Mouse (Mus musculus) myocyte (in vitro differentiated cells): ENCODE measurements around the gene Mical3. TPM values are rescaled to one million over a fixed set of nuclear protein-coding genes. Genes with fewer than 3 reads are reported as not detected.

ENCODE experiments used
- H3K27me3 ChIP-seq: one replicate; pipeline ENCODE4 v1.6.1; 2011; ENCODE audit not compliant: control insufficient read depth, insufficient read depth, insufficient read length
- H3K36me3 ChIP-seq: one replicate; pipeline ENCODE4 v1.6.1; 2011; ENCODE audit not compliant: control insufficient read depth, insufficient read depth
- H3K4me2 ChIP-seq: one replicate; pipeline ENCODE4 v1.6.1; 2011; ENCODE audit warnings: low read depth, control low read depth
- H3K4me3 ChIP-seq: one replicate; pipeline ENCODE4 v1.5.1; 2011; ENCODE audit warnings: mild to moderate bottlenecking, control low read depth, moderate library complexity
- H3K79me2 ChIP-seq: one replicate; pipeline ENCODE4 v1.6.1; 2011; ENCODE audit not compliant: control insufficient read depth, insufficient read depth
- H3ac ChIP-seq: one replicate; pipeline ENCODE4 v1.6.1; 2011; ENCODE audit not compliant: control insufficient read depth, insufficient read length
- CEBPB ChIP-seq: IDR thresholded peaks from 2 replicates; pipeline ENCODE4 v1.6.1; 2011; ENCODE audit warnings: mild to moderate bottlenecking, moderate library complexity; ENCODE audit not compliant: poor library complexity, insufficient read depth, severe bottlenecking
- E2F4 ChIP-seq: IDR thresholded peaks from one replicate; pipeline ENCODE4 v1.6.1; 2011; ENCODE audit warnings: mild to moderate bottlenecking, control low read depth, moderate library complexity; ENCODE audit not compliant: insufficient read depth
- MAX ChIP-seq: IDR thresholded peaks from one replicate; pipeline ENCODE4 v1.6.1; 2011; ENCODE audit warnings: low read depth, mild to moderate bottlenecking, control low read depth
- MYOD1 ChIP-seq, 3 experiments: IDR thresholded peaks; one replicate each; pipeline ENCODE4 v1.6.1; 2011; ENCODE audit warnings: control low read depth in 2 of 3, low read depth in 2 of 3, mild to moderate bottlenecking in 2 of 3, moderate library complexity in 1 of 3; ENCODE audit not compliant: insufficient read length in 2 of 3, control insufficient read depth in 1 of 3
- MYOG ChIP-seq, 3 experiments: IDR thresholded peaks; one replicate each; pipeline ENCODE4 v1.6.1; 2011; ENCODE audit warnings: control low read depth in 2 of 3, low read depth in 2 of 3, mild to moderate bottlenecking in 2 of 3; ENCODE audit not compliant: insufficient read length in 2 of 3, control insufficient read depth in 1 of 3, insufficient read depth in 1 of 3
- POLR2A ChIP-seq: IDR thresholded peaks from one replicate; pipeline ENCODE4 v1.6.1; 2011; ENCODE audit warnings: low read depth, mild to moderate bottlenecking, control low read depth, moderate library complexity; ENCODE audit not compliant: insufficient read length
- POLR2AphosphoS2 ChIP-seq: IDR thresholded peaks from one replicate; pipeline ENCODE4 v1.6.1; 2011; ENCODE audit warnings: low read depth, control low read depth; ENCODE audit not compliant: insufficient read length
- REST ChIP-seq: IDR thresholded peaks from one replicate; pipeline ENCODE4 v1.6.1; 2011; ENCODE audit warnings: mild to moderate bottlenecking, control low read depth, moderate library complexity; ENCODE audit not compliant: insufficient read depth, insufficient read length
- SRF ChIP-seq: IDR thresholded peaks from one replicate; pipeline ENCODE4 v1.6.1; 2011; ENCODE audit warnings: low read depth; ENCODE audit not compliant: control insufficient read depth, insufficient read length
- TCF12 ChIP-seq: IDR thresholded peaks from one replicate; pipeline ENCODE4 v1.6.1; 2011; ENCODE audit warnings: mild to moderate bottlenecking, control low read depth; ENCODE audit not compliant: poor library complexity, insufficient read depth, severe bottlenecking
- TCF3 ChIP-seq: IDR thresholded peaks from one replicate; pipeline ENCODE4 v1.6.1; 2011; ENCODE audit warnings: low read depth, control low read depth; ENCODE audit not compliant: insufficient read length
- USF1 ChIP-seq: IDR thresholded peaks from one replicate; pipeline ENCODE4 v1.6.1; 2011; ENCODE audit warnings: low read depth, mild to moderate bottlenecking, control low read depth, moderate library complexity
- polyA plus RNA-seq: library from polyadenylated mRNA; unstranded; fragments of >200 nt; fragmentation: generic; extraction: Trizol; gene quantifications from one replicate; pipeline ENCODE4 v1.2.1, GENCODE M21; 2012; ENCODE audit warnings: missing spikeins

Gene Mical3
- polyA plus RNA-seq, 1 experiment = 17.7 TPM

- no peak for TF ChIP-seq TCF12
- no peak for TF ChIP-seq MYOD1 (IDR thresholded peaks at IDR 0.05; ENCODE audit: control insufficient read depth in 1 of 3, insufficient read length in 2 of 3, low read depth in 2 of 3)
- TF ChIP-seq POLR2A = no peak
- no peak for TF ChIP-seq REST
- no peak for TF ChIP-seq CEBPB
- no peak overlapping the region for H3ac ChIP-seq
- H3K79me2 ChIP-seq = no peaks in the 10 kb centered on the region
- no peak overlapping the region for H3K4me2 ChIP-seq
- no peaks in the 10 kb centered on the region for H3K27me3 ChIP-seq
- no peaks in the 10 kb centered on the region for H3K36me3 ChIP-seq
- no peak overlapping the region for H3K4me3 ChIP-seq
Measured at GRCm38 (mm10) chr6:120943079-120943478, 187.7 kb downstream of the Mical3 start.

- no peak for TF ChIP-seq CEBPB
- no peak for TF ChIP-seq MYOG (IDR thresholded peaks at IDR 0.05; ENCODE audit: control insufficient read depth in 1 of 3, insufficient read depth in 1 of 3, insufficient read length in 2 of 3, low read depth in 2 of 3)
- TF ChIP-seq POLR2AphosphoS2 = no peak
- no peak for TF ChIP-seq TCF12
- TF ChIP-seq E2F4 = no peak
- TF ChIP-seq MAX = no peak
- no peak for TF ChIP-seq TCF3
- TF ChIP-seq MYOD1 (IDR thresholded peaks at IDR 0.05; ENCODE audit: control insufficient read depth in 1 of 3, insufficient read length in 2 of 3, low read depth in 2 of 3) = no peak
- TF ChIP-seq SRF = no peak
- TF ChIP-seq USF1 = no peak
- no peak for TF ChIP-seq REST
- TF ChIP-seq POLR2A = no peak
- Histone ChIP-seq H3ac (no peak overlapping the region), H3K4me3 (no peak overlapping the region), H3K27me3 (no peaks in the 10 kb centered on the region), H3K4me2 (no peak overlapping the region), H3K79me2 (no peaks in the 10 kb centered on the region), H3K36me3 (no peaks in the 10 kb centered on the region)
Measured at GRCm38 (mm10) chr6:120941575-120941974, 189.2 kb downstream of the Mical3 start.

- Histone ChIP-seq H3K4me3 (no peak overlapping the region), H3K36me3 (no peaks in the 10 kb centered on the region), H3K27me3 (no peaks in the 10 kb centered on the region), H3K4me2 (no peak overlapping the region), H3ac (no peak overlapping the region), H3K79me2 (no peaks in the 10 kb centered on the region)
- TF ChIP-seq POLR2A (no peak), MYOD1 (IDR thresholded peaks at IDR 0.05; ENCODE audit: control insufficient read depth in 1 of 3, insufficient read length in 2 of 3, low read depth in 2 of 3) (no peak), TCF12 (no peak), SRF (no peak), TCF3 (no peak)
Measured at GRCm38 (mm10) chr6:120941084-120941481, 189.7 kb downstream of the Mical3 start.

GRCm38 (mm10) chr6:120940446-120941083, 190.2 kb downstream of the Mical3 start:
- H3K27me3 ChIP-seq = no peaks in the 10 kb centered on the region
- H3K36me3 ChIP-seq = no peaks in the 10 kb centered on the region
- TF ChIP-seq USF1 (no peak), TCF12 (no peak), MYOD1 (IDR thresholded peaks at IDR 0.05; ENCODE audit: control insufficient read depth in 1 of 3, insufficient read length in 2 of 3, low read depth in 2 of 3) (no peak), MYOG (IDR thresholded peaks at IDR 0.05; ENCODE audit: control insufficient read depth in 1 of 3, insufficient read depth in 1 of 3, insufficient read length in 2 of 3, low read depth in 2 of 3) (no peak), TCF3 (no peak), POLR2AphosphoS2 (no peak), MAX (no peak), SRF (no peak), REST (no peak), POLR2A (no peak), E2F4 (no peak), CEBPB (no peak)

GRCm38 (mm10) chr6:120939783-120940182, 191.0 kb downstream of the Mical3 start:
- no peaks in the 10 kb centered on the region for H3K79me2 ChIP-seq
- TF ChIP-seq MYOG (IDR thresholded peaks at IDR 0.05; ENCODE audit: control insufficient read depth in 1 of 3, insufficient read depth in 1 of 3, insufficient read length in 2 of 3, low read depth in 2 of 3) = no peak
- no peak for TF ChIP-seq USF1
- no peak for TF ChIP-seq POLR2A
- no peak for TF ChIP-seq POLR2AphosphoS2
- TF ChIP-seq REST = no peak
- TF ChIP-seq MYOD1 (IDR thresholded peaks at IDR 0.05; ENCODE audit: control insufficient read depth in 1 of 3, insufficient read length in 2 of 3, low read depth in 2 of 3) = no peak
- TF ChIP-seq MAX = no peak
- no peak for TF ChIP-seq E2F4
- no peak for TF ChIP-seq TCF12
- TF ChIP-seq CEBPB = no peak
- TF ChIP-seq SRF = no peak
- H3ac ChIP-seq = no peak overlapping the region
- no peaks in the 10 kb centered on the region for H3K36me3 ChIP-seq
- H3K27me3 ChIP-seq = no peaks in the 10 kb centered on the region
- no peak overlapping the region for H3K4me2 ChIP-seq
- no peak overlapping the region for H3K4me3 ChIP-seq

More at GRCm38 (mm10) chr6:120940446-120941083, 190.2 kb downstream of the Mical3 start:
- Histone ChIP-seq H3K4me3 (no peak overlapping the region), H3K4me2 (no peak overlapping the region), H3K79me2 (no peaks in the 10 kb centered on the region), H3ac (no peak overlapping the region)
